Mouse (Mus musculus): ENCODE data around the gene Tctex1d1. TPM values are rescaled to one million over a fixed set of nuclear protein-coding genes. Genes with fewer than 3 reads are reported as not detected.
A peak's percentile ranks its signal among the peaks of the same experiment; 100 is the strongest.

Gene Tctex1d1
- total RNA-seq, 2 experiments from 2014 or later, result 0.61 to 0.96 TPM

DNA sequence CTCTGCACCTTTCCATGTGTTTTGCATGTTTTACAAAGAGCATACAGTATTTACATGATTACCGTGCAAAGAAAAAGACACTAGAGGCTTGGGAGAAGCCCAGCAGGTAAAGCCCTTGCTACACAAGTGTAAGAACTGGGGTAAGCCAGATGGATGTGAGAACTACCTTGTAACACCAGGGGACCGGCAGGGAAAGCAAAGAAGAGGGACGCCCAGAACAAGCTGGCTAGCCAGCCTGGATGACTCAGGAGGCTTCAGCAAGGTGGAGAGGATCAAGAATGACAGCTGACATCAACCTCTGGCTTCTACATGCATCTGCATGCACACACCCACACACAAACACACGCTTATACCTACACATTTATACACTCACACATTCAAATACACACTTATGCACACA, 11.6 kb downstream of the Tctex1d1 start:
- no peak overlapping the region for H3K27ac ChIP-seq
- no peak overlapping the region for H3K4me3 ChIP-seq
- intact Hi-C loops (cut with DNase I), result no loop called here
- no peak for DNase-seq (ENCODE audit: extremely low spot score in 1 of 2, low spot score in 2 of 2)
- no peak for TF ChIP-seq CTCF (IDR thresholded peaks at IDR 0.05)

DNA sequence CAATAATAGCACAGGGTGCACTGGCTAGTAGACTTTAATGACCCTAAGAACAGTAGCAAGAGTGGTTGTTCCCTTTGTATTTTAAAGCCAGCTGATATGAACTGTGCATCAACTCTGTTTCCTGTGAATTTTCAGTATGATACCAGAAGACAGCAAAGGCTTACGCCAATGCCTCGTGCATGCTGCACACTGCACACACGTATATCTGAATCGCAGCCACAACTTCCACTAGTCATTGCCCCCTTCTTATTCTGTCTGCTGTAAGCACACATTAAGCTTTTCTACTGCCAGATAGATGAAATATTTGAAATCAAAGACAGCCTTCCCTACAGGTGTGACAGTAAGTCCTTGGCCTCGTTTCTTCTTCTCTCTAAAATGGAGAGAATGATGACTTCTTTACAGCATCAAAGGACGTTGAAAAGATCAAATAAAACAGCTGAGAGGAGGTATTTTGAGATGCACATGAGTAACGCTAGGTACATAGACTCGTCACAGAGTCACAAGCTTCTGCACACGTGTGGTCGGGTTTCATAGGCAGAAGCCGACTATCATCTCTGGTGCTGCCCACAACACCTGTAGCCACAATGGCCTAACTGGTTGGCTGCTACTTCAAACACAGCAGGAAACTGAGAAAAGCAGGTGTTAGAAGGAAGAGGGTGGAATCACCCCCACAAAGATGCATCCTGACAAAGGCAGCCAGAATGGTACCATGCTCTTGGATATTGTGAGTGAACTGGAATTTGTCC, 12.4 kb downstream of the Tctex1d1 start:
- no peak overlapping the region for H3K4me3 ChIP-seq
- DNase-seq (ENCODE audit: extremely low spot score in 1 of 2, low spot score in 2 of 2), result no peak
- no peak overlapping the region for H3K27ac ChIP-seq
- intact Hi-C loops (cut with DNase I), result no loop called here
- no peak for TF ChIP-seq CTCF (IDR thresholded peaks at IDR 0.05)

DNA sequence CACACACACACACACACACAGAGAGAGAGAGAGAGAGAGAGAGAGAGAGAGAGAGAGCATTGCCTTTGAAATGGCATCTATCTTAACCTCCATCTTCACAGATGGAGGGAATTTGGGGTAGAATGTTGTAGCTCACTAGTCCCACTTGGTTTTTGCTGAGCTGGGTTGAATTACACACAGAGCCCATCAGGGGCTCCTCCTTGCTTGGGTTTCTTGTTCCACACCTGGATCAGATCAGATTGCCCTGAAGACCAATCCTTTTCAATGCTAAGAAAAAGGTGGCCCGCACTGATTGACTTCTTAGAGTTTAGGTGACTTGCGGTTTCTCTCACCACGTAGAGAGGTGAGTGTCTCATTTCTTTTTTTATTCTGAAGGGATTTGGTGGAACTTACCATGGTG, 13.3 kb downstream of the Tctex1d1 start:
- intact Hi-C loops (cut with DNase I), result no loop called here
- no peak overlapping the region for H3K4me3 ChIP-seq
- no peak for TF ChIP-seq CTCF (IDR thresholded peaks at IDR 0.05)
- no peak for DNase-seq (ENCODE audit: extremely low spot score in 1 of 2, low spot score in 2 of 2)
- H3K27ac ChIP-seq, result no peak overlapping the region

DNA sequence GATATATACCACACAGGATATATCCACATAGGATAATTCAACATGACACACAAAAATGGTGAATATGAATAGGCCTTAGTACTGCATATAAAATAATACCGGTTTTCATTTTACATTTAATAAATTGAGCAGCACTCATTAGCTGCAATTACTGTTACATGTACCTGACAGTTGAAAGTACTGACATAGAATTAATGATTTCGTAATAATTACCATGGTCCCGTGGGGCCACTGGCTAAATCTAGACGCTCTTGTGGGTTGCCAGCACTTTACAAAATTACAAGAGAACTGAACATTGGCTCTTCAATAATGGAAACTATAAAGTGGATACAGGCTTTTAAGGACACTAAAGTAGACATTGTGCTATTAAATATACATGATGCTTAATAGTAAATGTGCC, 26.3 kb downstream of the Tctex1d1 start:
- H3K4me3 ChIP-seq, result no peak overlapping the region
- intact Hi-C loops (cut with DNase I), result no loop called here
- DNase-seq (ENCODE audit: extremely low spot score in 1 of 2, low spot score in 2 of 2), result no peak
- H3K27ac ChIP-seq, result no peak overlapping the region
- no peak for TF ChIP-seq CTCF (IDR thresholded peaks at IDR 0.05)

DNA sequence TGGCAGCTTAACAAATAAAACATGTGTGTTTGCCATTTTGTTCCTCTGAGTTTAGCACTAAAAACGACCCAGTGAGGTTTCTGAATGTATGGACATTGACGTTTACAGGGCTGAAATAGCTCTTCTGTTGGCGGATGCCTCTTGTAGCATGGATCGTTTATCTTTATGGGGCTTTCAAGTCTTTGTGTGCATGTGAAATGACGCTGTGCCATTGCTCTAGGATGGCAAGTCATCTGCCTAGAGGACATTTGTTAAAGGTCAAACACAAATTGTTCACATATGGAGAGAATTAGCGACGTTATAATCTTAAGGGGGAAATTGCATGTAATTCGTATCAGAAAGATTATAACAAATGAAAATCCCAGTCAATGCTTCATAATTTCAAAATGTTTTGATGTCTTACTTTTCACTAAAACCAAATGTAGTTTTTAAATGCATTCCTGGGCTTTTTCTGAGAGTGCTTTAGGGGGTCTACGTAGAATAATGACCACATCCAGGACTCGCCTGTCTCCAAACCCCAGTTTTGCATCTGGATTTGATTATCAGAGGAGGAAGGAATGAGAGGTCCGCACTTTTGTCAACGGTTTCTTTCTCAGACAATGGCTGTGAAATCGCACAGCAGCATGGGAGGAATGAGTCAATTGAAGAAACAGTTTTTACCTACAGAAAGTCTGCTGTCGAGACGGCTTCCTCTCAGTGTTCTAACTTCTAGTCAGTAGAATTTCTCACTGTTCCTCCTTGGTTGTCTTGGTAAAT, 27.0 kb downstream of the Tctex1d1 start:
- intact Hi-C loops (cut with DNase I), result no loop called here
- DNase-seq (ENCODE audit: extremely low spot score in 1 of 2, low spot score in 2 of 2), result no peak
- H3K4me3 ChIP-seq, result no peak overlapping the region
- no peak overlapping the region for H3K27ac ChIP-seq
- no peak for TF ChIP-seq CTCF (IDR thresholded peaks at IDR 0.05)

DNA sequence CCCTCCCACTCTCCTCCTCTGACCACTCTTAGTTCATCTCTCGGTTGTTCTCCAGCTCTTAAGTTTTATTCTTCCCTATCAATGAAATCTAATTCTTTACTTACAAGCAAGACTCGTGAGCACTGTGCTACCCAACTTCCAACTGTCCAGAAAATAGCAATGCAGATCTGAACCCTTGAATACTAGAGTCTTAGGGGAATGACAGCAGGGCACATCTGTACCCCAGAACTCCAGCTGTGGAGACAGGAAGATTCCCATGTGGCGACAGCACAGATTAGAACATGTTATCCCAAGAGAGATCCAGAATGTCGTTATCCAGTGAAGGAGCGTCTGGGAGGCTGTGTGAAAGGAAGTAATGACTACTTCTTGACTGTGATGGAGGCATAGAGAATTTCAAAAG, 27.9 kb downstream of the Tctex1d1 start:
- intact Hi-C loops (cut with DNase I), result no loop called here
- Histone ChIP-seq H3K27ac (no peak overlapping the region), H3K4me3 (no peak overlapping the region)
- TF ChIP-seq CTCF (IDR thresholded peaks at IDR 0.05), result no peak
- no peak for DNase-seq (ENCODE audit: extremely low spot score in 1 of 2, low spot score in 2 of 2)

DNA sequence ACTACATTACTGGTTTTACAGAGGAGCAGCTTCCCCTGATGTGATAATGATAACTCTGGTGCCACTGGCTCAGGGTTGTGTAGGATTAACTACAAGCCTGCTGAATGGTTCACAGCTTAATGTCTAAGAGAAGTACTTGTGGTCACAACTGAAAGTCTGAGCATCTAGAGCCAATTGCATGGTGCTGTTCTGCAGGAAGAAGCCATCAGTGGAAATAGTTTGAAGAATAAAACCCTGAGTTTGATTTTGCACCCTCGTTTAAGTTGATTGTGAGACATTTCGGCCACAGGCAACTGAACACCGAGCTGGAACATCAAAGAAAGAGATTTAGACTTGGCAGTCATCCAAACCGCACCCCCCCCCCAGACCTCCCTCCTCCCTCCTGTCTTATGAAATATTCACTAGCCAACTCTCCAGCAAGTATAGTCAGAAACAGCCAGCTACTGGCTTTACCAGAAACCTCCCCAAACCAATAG, 28.6 kb downstream of the Tctex1d1 start:
- intact Hi-C loops (cut with DNase I), result no loop called here
- TF ChIP-seq CTCF (IDR thresholded peaks at IDR 0.05), result no peak
- no peak for DNase-seq (ENCODE audit: extremely low spot score in 1 of 2, low spot score in 2 of 2)
- Histone ChIP-seq H3K4me3 (no peak overlapping the region), H3K27ac (no peak overlapping the region)

DNA sequence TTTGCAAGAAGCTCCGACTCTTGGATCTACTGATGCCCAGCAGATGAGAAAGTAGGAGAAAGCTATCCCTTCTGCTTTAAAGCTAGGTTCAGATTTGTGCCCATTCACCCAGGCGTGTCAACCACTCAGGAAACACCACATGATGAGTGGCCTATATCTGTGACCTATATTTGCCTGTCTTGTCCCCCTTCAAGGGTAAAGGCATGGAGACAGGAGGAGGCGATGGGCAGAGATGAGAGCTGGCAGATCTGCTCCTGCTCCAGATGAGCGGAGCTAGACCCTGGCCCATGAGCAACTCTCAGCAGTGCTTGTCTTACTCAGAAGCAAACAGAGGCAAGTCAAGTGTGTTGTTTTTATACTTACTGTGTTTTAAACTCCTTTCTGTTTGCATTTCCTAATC, 32.3 kb downstream of the Tctex1d1 start:
- Histone ChIP-seq H3K27ac (no peak overlapping the region), H3K4me3 (no peak overlapping the region)
- TF ChIP-seq CTCF (IDR thresholded peaks at IDR 0.05), result no peak
- intact Hi-C loops (cut with DNase I), result no loop called here
- no peak for DNase-seq (ENCODE audit: extremely low spot score in 1 of 2, low spot score in 2 of 2)

DNA sequence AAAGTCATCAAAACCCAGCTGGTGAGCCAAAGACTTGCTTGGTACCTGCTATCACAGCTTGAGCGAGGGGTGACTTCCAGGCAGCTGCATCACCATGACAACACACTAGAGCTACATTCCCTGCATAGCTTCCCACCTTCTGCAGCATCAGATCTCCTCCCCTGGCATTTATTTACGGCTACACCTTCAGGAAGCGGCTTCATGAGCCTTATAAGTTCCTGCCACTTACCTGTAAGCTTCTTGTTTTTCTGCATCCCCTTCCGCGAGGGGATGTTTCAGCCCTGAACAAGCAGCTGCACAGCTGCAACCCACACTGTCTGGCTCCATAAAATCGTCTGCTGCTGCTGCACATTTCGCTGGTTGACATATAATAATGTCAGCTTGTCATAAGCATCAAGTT, 33.4 kb downstream of the Tctex1d1 start:
- Histone ChIP-seq H3K27ac (no peak overlapping the region), H3K4me3 (no peak overlapping the region)
- DNase-seq (ENCODE audit: extremely low spot score in 1 of 2, low spot score in 2 of 2), result peak in 1 of 2 experiments; percentile 16
- no peak for TF ChIP-seq CTCF (IDR thresholded peaks at IDR 0.05)
- intact Hi-C loops (cut with DNase I), result no loop called here

DNA sequence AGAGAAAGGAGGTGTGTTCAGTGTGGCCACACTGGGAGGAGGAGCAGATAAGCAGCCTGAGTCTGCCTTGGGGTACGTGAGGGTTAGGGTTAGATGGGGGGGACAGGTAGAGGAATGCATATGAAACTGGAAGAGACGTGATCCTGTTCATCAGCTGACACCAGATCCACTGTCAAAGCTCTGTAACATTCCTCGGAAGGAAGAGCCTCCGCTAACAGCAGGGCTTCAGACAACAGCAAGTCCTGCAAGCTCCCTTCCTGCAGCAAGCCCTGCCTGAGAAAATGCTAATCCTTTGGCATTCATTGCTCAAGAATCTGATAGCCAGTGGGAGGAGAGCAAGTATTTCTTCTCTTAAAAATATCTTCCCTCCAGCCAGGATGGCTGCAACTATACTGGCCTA, 35.1 kb downstream of the Tctex1d1 start:
- DNase-seq (ENCODE audit: extremely low spot score in 1 of 2, low spot score in 2 of 2), result no peak
- Histone ChIP-seq H3K27ac (peak overlapping the region; percentile 5; the same call in 1 of the 2 replicates), H3K4me3 (no peak overlapping the region)
- intact Hi-C loops (cut with DNase I), result no loop called here
- TF ChIP-seq CTCF (IDR thresholded peaks at IDR 0.05), result no peak

DNA sequence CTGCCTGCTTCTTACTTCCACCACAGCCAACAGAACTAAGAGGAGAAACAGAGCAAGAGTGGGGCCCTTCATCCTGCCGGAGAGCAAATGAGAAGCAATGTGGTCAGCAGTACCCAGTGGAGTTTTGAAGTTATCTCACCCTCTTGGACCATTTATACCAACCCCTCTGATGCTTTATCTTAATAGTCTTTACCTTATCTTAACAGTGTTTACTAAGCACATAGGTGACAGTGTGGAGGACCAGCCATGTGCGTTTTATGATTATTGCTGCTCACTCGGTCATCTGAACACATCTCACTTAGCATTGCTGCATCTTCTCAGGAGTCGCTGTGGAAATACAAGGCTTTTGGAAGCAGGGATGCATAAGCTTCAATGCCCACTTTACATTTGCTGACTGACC, 48.2 kb downstream of the Tctex1d1 start, which contains the start of gene Insl5:
TSS of gene Insl5 (minus strand) at position 222 of the 400 bp plus-strand sequence.
- no peak for DNase-seq (ENCODE audit: extremely low spot score in 1 of 2, low spot score in 2 of 2)
- TF ChIP-seq CTCF (IDR thresholded peaks at IDR 0.05), result no peak
- H3K4me3 ChIP-seq, result no peak within 1 kb of the TSS
- intact Hi-C loops (cut with DNase I), result no loop called here
- no peak within 1 kb of the TSS for H3K27ac ChIP-seq

DNA sequence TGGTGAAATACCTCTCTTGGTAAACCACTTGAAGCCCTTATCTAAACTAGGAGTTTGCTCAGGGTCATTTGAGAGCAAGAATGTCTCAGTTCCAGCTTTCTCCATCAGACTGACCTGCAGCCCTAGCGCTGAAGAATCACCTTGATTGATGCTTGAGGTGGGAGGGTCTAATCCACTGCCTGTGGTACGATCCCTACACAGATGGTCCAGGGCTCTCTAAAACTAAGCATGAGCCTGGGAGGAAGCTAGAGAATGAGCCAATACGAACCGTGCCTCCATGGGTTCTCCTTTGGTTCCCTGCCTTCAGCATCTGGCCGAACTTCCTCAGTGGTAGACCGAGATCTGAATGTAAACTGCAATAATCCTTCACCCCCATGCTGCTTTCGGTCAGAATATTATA, 49.3 kb downstream of the Tctex1d1 start:
- no peak for TF ChIP-seq CTCF (IDR thresholded peaks at IDR 0.05)
- no peak overlapping the region for H3K4me3 ChIP-seq
- DNase-seq (ENCODE audit: extremely low spot score in 1 of 2, low spot score in 2 of 2), result no peak
- intact Hi-C loops (cut with DNase I), result no loop called here
- no peak overlapping the region for H3K27ac ChIP-seq

Data from left cerebral cortex, adult 2 months (tissue).